Mouse (Mus musculus): Measurements from ENCODE around the gene Ptger3. TPM values are rescaled to one million over a fixed set of nuclear protein-coding genes. Genes with fewer than 3 reads are reported as not detected.

The Ptger3 gene
- 34.0 and 39.9 TPM in 2 replicates for total RNA-seq (2017)

GRCm38 (mm10) chr3:157566725-157567565, at the start of gene Ptger3:
Gene Ptger3, plus strand, starts transcription at chr3:157566892.
- peak; percentile 72 to 81 for ATAC-seq (replicated peaks in 1 of 2; ENCODE audit: insufficient read depth in 1 of 2, low FRiP score in 2 of 2, low TSS enrichment in 1 of 2, low read depth in 1 of 2, poor library complexity in 2 of 2, severe bottlenecking in 2 of 2)

- ATAC-seq (replicated peaks in 1 of 2; ENCODE audit: insufficient read depth in 1 of 2, low FRiP score in 2 of 2, low TSS enrichment in 1 of 2, low read depth in 1 of 2, poor library complexity in 2 of 2, severe bottlenecking in 2 of 2), result peak in 1 of 2 experiments; percentile 40; a peak in 1 of 4 replicates
Measured at GRCm38 (mm10) chr3:157517992-157518391, 48.7 kb upstream of the Ptger3 start.

- ATAC-seq (replicated peaks in 1 of 2; ENCODE audit: insufficient read depth in 1 of 2, low FRiP score in 2 of 2, low TSS enrichment in 1 of 2, low read depth in 1 of 2, poor library complexity in 2 of 2, severe bottlenecking in 2 of 2), result peak; percentile 47 to 75; a peak in 3 of 4 replicates
Measured at GRCm38 (mm10) chr3:157520433-157520832, 46.3 kb upstream of the Ptger3 start.

- no peak for ATAC-seq (replicated peaks in 1 of 2; ENCODE audit: insufficient read depth in 1 of 2, low FRiP score in 2 of 2, low TSS enrichment in 1 of 2, low read depth in 1 of 2, poor library complexity in 2 of 2, severe bottlenecking in 2 of 2)
Measured at GRCm38 (mm10) chr3:157523834-157524233, 42.9 kb upstream of the Ptger3 start.

GRCm38 (mm10) chr3:157531585-157531984, 35.1 kb upstream of the Ptger3 start:
- ATAC-seq (replicated peaks in 1 of 2; ENCODE audit: insufficient read depth in 1 of 2, low FRiP score in 2 of 2, low TSS enrichment in 1 of 2, low read depth in 1 of 2, poor library complexity in 2 of 2, severe bottlenecking in 2 of 2), result no peak

GRCm38 (mm10) chr3:157533964-157534785, 32.5 kb upstream of the Ptger3 start, which contains the start of gene Zranb2:
Gene Zranb2, plus strand, starts transcription at chr3:157534160.
- ATAC-seq (replicated peaks in 1 of 2; ENCODE audit: insufficient read depth in 1 of 2, low FRiP score in 2 of 2, low TSS enrichment in 1 of 2, low read depth in 1 of 2, poor library complexity in 2 of 2, severe bottlenecking in 2 of 2), result peak; percentile 89 to 94

GRCm38 (mm10) chr3:157534786-157535415, 31.8 kb upstream of the Ptger3 start:
- ATAC-seq (replicated peaks in 1 of 2; ENCODE audit: insufficient read depth in 1 of 2, low FRiP score in 2 of 2, low TSS enrichment in 1 of 2, low read depth in 1 of 2, poor library complexity in 2 of 2, severe bottlenecking in 2 of 2), result peak; percentile 44 to 50

- ATAC-seq (replicated peaks in 1 of 2; ENCODE audit: insufficient read depth in 1 of 2, low FRiP score in 2 of 2, low TSS enrichment in 1 of 2, low read depth in 1 of 2, poor library complexity in 2 of 2, severe bottlenecking in 2 of 2), result no peak
Measured at GRCm38 (mm10) chr3:157549323-157549722, 17.4 kb upstream of the Ptger3 start.

GRCm38 (mm10) chr3:157549758-157550600, 16.7 kb upstream of the Ptger3 start:
- no peak for ATAC-seq (replicated peaks in 1 of 2; ENCODE audit: insufficient read depth in 1 of 2, low FRiP score in 2 of 2, low TSS enrichment in 1 of 2, low read depth in 1 of 2, poor library complexity in 2 of 2, severe bottlenecking in 2 of 2)

GRCm38 (mm10) chr3:157565196-157565595, 1.5 kb upstream of the Ptger3 start:
- ATAC-seq (replicated peaks in 1 of 2; ENCODE audit: insufficient read depth in 1 of 2, low FRiP score in 2 of 2, low TSS enrichment in 1 of 2, low read depth in 1 of 2, poor library complexity in 2 of 2, severe bottlenecking in 2 of 2), result peak; percentile 43; a peak in 2 of 4 replicates

- ATAC-seq (replicated peaks in 1 of 2; ENCODE audit: insufficient read depth in 1 of 2, low FRiP score in 2 of 2, low TSS enrichment in 1 of 2, low read depth in 1 of 2, poor library complexity in 2 of 2, severe bottlenecking in 2 of 2), result 0 out of 4 replicates have a peak, but pooled peaks of 1 of the 2 experiments have one; percentile 1
Measured at GRCm38 (mm10) chr3:157567566-157568132, 957 bp downstream of the Ptger3 start.

GRCm38 (mm10) chr3:157572011-157572410, 5.3 kb downstream of the Ptger3 start:
- ATAC-seq (replicated peaks in 1 of 2; ENCODE audit: insufficient read depth in 1 of 2, low FRiP score in 2 of 2, low TSS enrichment in 1 of 2, low read depth in 1 of 2, poor library complexity in 2 of 2, severe bottlenecking in 2 of 2), result peak; percentile 66 to 69

- peak; percentile 70 to 81 for ATAC-seq (replicated peaks in 1 of 2; ENCODE audit: insufficient read depth in 1 of 2, low FRiP score in 2 of 2, low TSS enrichment in 1 of 2, low read depth in 1 of 2, poor library complexity in 2 of 2, severe bottlenecking in 2 of 2)
Measured at GRCm38 (mm10) chr3:157575441-157576342, 9.0 kb downstream of the Ptger3 start.

GRCm38 (mm10) chr3:157576343-157576722, 9.6 kb downstream of the Ptger3 start:
- 0 out of 4 replicates have a peak, but pooled peaks of 1 of the 2 experiments have one; percentile 0 for ATAC-seq (replicated peaks in 1 of 2; ENCODE audit: insufficient read depth in 1 of 2, low FRiP score in 2 of 2, low TSS enrichment in 1 of 2, low read depth in 1 of 2, poor library complexity in 2 of 2, severe bottlenecking in 2 of 2)

- no peak for ATAC-seq (replicated peaks in 1 of 2; ENCODE audit: insufficient read depth in 1 of 2, low FRiP score in 2 of 2, low TSS enrichment in 1 of 2, low read depth in 1 of 2, poor library complexity in 2 of 2, severe bottlenecking in 2 of 2)
Measured at GRCm38 (mm10) chr3:157576862-157577261, 10.2 kb downstream of the Ptger3 start.
